Mouse (Mus musculus) lung, postnatal 36 days (tissue): ENCODE measurements around the gene Pla2g16.

Experiments used
- DNase-seq: peaks from one replicate; pipeline ENCODE4 v3.0.0; 2022; ENCODE audit warnings: mixed read lengths

Pla2g16 gene

DNA sequence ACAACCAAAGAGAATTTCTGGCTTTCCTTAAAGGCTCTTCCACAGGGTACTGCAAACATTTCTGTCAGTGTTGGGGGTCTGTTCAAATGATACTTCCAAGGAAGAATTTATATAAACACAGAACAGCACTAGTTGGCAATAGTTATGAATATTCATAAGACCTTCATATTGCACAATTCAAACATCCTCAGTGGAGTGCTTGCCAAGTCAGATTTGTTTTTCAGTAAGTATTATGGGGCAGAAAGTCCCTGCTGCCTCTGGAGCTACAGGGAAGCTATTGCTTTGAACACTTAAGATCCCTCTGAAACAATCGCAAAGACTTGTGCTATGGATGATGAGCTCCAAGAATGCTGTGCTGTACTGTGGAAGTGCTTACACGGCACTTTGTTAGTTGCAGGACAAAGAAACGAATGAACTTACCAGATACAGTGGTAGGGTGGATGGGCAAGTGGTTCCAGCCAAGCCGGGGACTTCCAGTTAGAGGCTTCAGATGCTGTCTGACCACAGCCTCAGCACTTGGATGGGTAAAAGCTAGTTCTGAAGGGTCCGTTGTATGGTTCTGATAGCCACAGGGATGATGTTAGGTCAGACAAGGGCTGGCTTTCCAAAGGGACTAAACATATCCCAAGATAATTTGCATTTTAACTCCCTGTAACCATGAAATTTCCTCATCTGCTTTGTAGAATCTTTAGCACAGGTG lies 59.1 kb downstream of the Pla2g16 start:
- peak; percentile 22 for DNase-seq

DNA sequence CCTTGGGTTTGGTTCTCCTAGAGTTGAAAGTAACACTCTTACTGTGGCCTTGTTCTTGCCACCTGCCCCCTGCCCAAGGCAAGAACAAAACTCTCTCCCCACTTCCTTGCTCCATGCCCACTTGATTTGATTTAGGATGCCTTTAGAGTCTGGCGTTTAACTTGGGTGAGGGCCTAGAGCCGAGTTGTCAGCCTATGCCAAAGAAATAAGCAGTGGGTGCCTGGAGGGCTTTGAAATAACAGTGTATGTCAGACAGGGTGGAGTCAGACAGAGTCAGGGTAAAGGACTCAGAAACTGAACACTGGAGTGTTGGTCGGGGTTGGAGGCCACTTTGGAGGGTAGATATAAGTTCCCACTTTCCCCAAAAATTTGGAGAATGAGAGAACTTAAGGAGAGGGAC lies 59.8 kb downstream of the Pla2g16 start:
- no peak for DNase-seq

DNA sequence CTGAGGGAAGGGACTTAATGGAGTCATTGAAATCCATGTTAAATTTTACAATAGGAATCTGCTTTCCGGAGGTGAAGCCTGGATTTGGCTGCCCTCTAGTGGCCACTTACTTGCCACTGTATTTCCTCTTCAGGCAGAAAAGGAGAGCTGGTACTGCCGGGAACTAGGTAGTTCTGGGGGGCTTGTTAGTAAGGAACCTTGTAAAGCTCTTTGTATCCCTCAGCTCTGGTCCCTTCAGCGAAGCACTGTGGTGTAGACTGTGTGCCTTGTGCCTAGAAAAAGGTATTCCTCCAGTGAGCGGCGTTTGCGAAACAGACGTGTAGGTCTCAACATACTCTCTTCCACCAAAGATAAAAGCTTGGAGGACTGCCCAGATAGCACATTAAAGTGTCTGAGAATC lies 60.4 kb downstream of the Pla2g16 start:
- peak; percentile 83 for DNase-seq

DNA sequence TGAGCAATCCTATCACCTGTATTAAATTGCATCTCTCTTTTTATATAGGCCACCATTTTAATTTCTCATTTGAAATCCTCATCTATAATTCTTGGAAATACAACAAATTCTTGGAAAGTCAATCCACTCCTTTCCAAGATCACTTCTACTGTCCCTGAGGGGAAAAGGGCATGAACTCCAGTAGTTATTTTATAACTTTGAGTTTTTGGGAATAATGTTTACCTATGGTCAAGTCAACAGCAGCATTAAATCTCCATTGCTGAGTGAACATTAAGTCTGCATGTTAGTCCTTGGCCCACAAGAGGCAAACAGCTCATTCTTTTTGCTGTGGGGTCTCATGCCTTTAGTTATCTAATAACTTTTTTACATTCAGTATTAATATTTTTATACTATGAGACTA lies 75.8 kb downstream of the Pla2g16 start:
- DNase-seq, result no peak

DNA sequence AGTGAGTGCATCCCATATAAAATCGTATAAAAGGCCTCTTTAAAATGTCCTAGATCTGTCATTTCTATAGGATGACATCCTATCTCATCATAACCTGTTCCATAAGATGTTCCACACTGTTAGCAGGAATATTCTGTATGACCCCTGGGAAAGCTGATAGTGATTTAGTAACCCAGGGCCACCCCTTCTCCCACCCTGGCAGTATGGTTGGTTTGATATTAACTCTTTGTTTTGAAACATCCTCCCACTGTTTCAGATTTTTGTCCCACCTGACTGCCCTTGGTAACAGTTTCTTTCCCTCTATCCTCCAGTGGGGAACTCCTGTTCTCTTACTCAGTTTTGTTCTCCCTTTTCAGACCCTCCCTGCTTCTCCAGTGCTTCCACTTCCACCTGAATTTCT lies 76.5 kb downstream of the Pla2g16 start:
- no peak for DNase-seq
